Mouse (Mus musculus) brown adipose tissue, adult 24 weeks (tissue): ENCODE measurements around the gene Bicral. TPM values are rescaled to one million over a fixed set of nuclear protein-coding genes. Genes with fewer than 3 reads are reported as not detected.
"Not testable (repeated sequence)": the region's sequence is repeated elsewhere in the genome, so short reads cannot be mapped to it uniquely, and the experiment has no call there.

Source experiments
- H3K27ac ChIP-seq: fragments of 200-500 bp; replicated peaks from 2 replicates; pipeline ENCODE4 v1.5.1; 2012; ENCODE audit warnings: low read depth, mild to moderate bottlenecking, low read length
- H3K4me1 ChIP-seq: fragments of 200-500 bp; 2 replicates; pipeline ENCODE4 v1.6.1; 2012; ENCODE audit warnings: low read length, mixed read lengths; ENCODE audit not compliant: control insufficient read depth, insufficient read depth, insufficient read length
- H3K4me3 ChIP-seq: fragments of 200-500 bp; 2 replicates; pipeline ENCODE4 v1.5.1; 2012; ENCODE audit warnings: low read depth, mild to moderate bottlenecking, low read length, moderate library complexity; ENCODE audit not compliant: insufficient read depth
- polyA plus RNA-seq: library from polyadenylated mRNA; stranded (reverse); fragments of >200 nt; gene quantifications from 2 replicates; pipeline ENCODE4 v1.2.4, GENCODE M21; 2012; ENCODE audit not compliant: missing spikeins, insufficient read depth, insufficient read length

The Bicral gene
- polyA plus RNA-seq, 1 experiment: 9.8 TPM

DNA sequence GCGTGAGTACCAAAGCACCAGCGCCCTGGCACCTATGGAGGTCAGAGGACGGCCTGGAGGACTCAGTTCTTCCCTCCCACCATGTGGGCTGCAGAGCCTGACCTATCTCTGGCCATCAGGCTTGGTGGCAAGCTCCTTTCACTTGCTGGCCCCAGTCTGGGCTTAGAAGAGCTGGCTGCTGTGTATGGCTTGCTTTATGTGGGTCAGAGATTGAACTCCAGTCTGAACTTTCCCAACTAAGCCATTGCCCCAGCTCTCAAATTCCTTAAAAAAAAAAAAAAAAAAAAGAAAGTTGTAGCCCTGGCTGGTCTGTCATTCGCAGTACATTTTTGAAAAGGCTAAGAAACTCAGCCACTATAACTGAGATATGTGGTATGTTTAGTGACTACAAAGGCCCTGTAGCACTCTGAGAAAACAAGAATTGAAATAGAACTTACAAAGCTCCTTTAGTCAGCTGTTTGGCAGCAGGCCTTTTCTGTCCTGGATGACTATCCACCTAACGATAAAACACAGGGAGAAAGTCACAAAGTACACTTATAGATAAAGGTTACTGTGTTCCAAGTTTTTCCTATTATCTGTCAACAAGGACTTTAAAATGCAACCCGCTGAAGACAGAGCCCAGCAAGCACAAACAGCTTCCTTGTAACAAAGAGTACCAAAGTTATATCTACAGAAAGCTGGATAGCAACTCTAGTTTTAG, 49.0 kb downstream of the Bicral start:
- Histone ChIP-seq H3K4me3 (no peak overlapping the region), H3K27ac (peak overlapping the region; percentile 72; the same call in 1 of the 2 replicates)

DNA sequence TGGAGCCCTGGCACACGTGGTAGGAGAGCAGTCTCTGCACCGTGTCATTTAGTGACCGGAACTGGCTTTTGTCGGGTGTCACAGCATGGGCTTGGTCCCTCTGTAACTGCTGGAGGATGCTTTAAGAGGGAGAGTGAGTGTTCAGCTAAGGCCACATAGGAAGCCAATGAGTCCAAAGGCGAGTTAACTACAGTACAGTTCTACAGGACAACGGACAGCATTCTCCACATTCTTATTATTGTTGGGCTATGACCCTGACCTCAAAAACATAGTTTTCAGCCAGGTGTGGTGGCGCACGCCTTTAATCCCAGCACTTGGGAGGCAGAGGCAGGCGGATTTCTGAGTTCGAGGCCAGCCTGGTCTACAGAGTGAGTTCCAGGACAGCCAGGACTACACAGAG, 49.9 kb downstream of the Bicral start:
- Histone ChIP-seq H3K4me3 (no peak overlapping the region), H3K4me1 (peaks cover 4% of the 10 kb centered on the region; the same call in 1 of the 2 replicates), H3K27ac (peak overlapping the region; percentile 69)

More for the DNA sequence above, 49.0 kb downstream of the Bicral start:
- H3K4me1 ChIP-seq: peaks cover 4% of the 10 kb centered on the region; the same call in 1 of the 2 replicates

DNA sequence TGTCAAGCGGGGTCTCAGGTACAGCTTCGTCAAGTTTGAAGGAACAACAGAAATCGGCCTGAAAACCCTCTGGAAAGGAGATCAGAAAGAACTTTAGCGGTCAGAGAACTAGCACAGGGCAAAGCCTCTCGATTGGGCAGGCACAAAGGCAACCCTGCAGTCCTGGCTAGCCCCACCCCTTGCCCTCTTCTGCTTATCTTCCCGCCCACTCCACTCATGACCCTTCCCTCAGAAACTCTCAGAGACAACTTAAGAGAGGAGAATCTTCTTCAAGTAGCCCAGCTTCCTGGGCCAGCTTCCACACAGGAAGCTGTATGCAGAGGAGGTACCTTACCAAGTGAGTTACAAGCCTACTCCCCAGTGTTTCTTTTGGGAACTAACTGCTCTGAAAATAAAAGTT, 56.5 kb downstream of the Bicral start:
- H3K4me1 ChIP-seq: peaks cover 7% of the 10 kb centered on the region; the same call in 1 of the 2 replicates
- H3K27ac ChIP-seq: peak overlapping the region; percentile 18; the same call in 1 of the 2 replicates

DNA sequence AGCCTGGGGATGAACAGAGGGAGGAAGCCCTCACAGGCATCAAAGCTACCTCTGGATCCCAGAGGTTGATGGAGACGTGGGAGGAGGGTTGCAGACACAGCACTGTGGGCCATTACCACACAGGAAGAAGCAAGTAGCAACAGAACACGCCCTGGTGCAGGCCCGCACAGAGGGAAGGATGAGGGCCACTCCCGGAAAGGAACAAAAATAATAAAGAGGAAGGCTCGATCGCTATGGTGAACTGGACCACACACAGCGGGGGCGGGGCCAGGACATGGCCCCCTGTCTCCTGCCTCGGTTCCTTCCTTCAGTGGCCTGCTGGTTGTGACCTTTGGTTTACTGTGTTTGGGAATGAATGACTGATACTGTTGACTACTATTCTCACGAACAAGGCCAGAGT, 58.6 kb downstream of the Bicral start:
- H3K27ac ChIP-seq: no peak overlapping the region
- H3K4me3 ChIP-seq: no peak overlapping the region
- peaks cover 12% of the 10 kb centered on the region; the same call in 1 of the 2 replicates for H3K4me1 ChIP-seq

More for the DNA sequence above, 56.5 kb downstream of the Bicral start:
- no peak overlapping the region for H3K4me3 ChIP-seq

DNA sequence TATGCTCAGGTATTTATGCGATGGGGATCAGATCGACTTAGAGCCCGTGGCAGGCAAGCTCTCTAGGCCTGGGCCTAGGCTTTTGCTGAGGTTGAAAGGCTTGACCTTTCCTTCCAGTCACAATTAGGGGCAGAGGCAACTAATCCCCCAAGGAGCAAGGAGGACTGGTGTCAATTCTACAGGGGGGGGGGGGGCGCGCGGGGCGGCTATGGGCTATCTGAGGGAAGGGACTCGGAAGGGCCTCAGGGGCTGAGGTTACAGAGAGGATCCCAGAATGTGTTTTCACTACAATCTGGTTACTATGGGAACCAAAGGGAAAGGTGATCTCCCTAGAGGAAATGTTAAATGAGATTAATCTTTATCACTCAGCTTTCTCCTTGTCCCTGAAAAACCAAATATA, 60.9 kb downstream of the Bicral start:
- Histone ChIP-seq H3K4me3 (no peak overlapping the region), H3K27ac (peak overlapping the region; percentile 89)

DNA sequence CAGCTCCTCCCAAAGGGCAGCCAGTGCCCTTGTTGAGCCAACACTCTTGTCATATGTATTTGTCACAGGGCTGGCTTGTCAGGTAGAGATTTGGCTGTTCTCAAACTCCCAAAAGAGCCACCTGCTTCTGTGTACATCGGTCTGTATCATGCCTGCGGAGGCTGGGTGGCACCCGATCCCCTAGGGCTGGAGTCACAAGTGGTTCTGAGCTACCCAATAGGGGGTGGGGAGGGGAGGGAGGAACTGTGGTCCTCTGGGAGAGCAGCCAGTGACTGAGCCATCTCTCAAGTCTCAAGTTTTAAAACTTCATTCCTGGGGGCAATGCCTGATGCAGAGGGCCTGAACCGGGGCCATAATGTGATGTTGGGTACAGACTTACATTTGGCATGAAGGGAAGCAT, 61.5 kb downstream of the Bicral start:
- Histone ChIP-seq H3K27ac (peak overlapping the region; percentile 77; the same call in 1 of the 2 replicates), H3K4me1 (peaks cover 12% of the 10 kb centered on the region; the same call in 1 of the 2 replicates), H3K4me3 (no peak overlapping the region)

More for the DNA sequence above, 60.9 kb downstream of the Bicral start:
- H3K4me1 ChIP-seq: peaks cover 12% of the 10 kb centered on the region; the same call in 1 of the 2 replicates

DNA sequence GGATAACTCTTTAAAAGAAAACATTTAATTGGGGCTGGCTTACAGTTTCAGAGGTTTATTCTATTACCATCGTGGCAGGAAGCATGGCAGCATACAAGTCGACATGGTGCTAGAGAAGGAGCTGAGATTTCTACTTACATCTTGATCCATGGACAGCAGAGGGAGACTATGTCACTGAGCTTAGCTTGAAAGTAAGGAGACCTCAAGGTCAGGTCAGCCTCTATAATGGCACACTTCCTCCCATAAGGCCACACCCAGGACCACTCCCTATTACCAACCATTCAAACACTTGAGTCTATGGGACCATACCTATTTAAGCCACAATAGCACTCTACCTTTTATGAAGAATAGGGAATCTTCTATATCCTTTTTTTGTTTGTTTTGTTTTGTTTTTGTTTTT, 65.3 kb downstream of the Bicral start:
- H3K27ac ChIP-seq: no peak overlapping the region
- H3K4me1 ChIP-seq: peaks cover 17% of the 10 kb centered on the region
- no peak overlapping the region for H3K4me3 ChIP-seq

DNA sequence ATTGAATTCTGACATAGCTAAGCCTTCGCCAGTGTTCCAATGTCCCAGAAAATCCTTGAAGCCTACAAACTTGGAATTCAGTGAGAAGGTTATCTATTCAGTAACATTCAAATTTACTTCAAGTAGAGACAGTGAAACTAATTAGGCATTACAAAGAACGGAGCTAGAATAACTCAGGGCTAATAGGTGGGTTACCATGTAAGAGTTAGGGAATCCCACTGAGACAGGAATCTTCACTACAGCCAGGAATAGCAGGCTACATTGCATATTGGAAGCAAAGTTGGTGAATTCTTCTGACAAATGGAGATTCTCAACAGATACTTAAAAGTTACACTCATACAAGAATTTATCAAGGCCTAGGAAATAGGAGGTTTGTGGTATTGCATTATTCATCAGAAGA, 70.3 kb downstream of the Bicral start:
- not testable (repeated sequence) for H3K27ac ChIP-seq, H3K4me3 ChIP-seq, H3K4me1 ChIP-seq

DNA sequence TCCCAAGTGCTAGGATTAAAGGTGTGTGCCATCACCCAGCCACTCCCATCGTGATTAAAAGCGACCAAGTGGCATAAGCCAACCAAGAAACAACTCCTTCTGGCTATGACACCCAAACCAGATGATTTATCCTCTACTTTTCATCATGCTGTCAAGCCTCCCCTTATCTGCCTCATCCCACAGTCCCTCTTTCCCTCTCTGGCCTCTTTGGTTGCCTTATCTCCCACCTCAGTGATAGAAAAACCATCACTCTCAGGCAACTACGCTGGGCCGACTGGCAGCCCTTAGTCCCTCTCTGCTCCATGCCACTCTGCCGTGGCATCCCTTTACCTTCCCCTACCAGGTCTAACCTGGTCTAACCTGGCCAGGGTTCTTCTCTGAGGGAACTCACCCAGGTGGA, 71.3 kb downstream of the Bicral start:
- H3K27ac ChIP-seq: no peak overlapping the region
- H3K4me3 ChIP-seq: no peak overlapping the region
- H3K4me1 ChIP-seq: peaks cover 5% of the 10 kb centered on the region

DNA sequence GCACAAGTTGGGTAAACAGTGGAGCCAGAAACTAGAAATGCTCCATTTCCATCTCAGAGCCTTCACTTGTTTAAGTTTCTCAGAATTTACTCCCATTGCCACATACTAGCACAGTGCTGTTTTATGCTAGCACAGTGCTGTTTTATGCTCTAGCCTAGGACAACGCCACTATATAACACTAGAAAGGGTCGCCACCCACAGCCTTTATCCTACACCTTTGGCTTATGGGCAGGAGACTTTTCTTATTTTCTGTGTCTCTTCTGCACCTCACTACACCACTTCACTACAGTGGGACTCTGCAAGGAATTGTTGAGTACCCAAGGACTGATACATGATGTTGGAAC, 75.1 kb downstream of the Bicral start:
- Histone ChIP-seq H3K4me3 (0 out of 2 replicates have a peak overlapping the region, but pooled peaks have one; percentile 4), H3K27ac (0 out of 2 replicates have a peak overlapping the region, but pooled peaks have one; percentile 0), H3K4me1 (no peaks in the 10 kb centered on the region; the same call in 1 of the 2 replicates)

DNA sequence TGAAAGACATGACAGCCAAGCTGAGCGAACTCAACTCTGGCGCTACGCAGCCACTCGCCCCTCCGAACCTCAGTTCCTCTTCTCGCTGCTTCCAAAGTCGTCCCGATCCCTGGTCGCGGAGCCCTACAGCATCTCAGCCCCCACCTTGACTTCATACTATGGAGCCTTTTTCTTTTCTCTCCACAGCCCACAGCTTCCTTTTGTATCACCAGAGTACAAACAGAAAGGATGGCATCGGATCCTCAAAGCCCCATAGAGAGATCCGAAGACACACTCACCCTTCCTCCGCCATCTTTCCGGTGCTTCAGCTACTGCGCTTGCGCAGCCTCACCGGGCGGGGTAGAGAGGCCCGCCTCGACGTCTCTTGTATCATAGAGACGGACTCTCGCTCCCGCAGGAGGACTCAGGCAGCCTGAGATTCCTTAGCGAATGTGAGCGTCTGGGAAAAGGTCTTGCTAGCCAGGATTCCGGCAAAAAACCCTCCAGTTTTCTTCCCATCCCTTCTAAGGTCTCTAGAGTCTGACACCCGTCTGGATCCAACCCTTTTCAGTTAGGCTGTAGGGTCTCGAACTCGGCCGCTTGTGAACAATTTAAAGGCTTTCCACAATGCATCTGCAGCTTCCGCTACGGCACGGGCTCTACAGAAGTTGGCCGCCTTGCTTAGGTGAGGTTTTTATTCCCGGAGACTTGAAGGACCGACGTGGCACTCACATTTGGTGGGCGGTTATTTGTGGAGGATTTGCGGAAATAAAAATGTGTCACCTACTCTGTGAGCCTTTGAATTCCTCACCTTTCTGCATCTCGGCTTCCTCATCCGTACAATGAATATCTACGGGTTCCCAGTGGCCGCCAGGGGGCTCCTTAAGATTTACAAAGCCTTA, 75.7 kb downstream of the Bicral start, which contains the start of gene Rpl7l1:
Rpl7l1 (minus strand) TSS at position 332 of the 881 bp plus-strand sequence.
- Histone ChIP-seq H3K27ac (peak within 1 kb of the TSS; percentile 66), H3K4me3 (peak within 1 kb of the TSS; percentile 66), H3K4me1 (no peaks in the 10 kb centered on the region; the same call in 1 of the 2 replicates)

DNA sequence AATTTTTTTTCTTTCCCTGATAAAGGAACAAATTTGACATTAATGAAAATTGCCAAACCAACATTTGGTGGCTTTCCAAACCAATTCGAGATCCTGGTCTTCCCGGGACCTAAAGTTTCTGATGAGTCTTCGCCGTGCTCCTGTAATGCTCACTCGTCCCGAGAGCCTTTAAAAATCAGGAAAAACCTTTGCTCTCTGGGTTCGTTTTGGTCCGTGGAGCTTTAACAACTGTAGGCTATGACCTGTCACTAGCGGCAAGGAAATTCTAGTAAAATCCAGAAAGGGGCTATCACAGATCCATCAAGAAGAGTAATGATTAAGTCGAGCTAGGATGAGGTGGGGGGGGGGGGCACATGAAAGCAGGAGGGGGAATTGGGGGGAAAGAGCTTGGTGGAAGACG, 76.4 kb downstream of the Bicral start:
- peak overlapping the region; percentile 66 for H3K27ac ChIP-seq
- H3K4me1 ChIP-seq: no peaks in the 10 kb centered on the region; the same call in 1 of the 2 replicates

DNA sequence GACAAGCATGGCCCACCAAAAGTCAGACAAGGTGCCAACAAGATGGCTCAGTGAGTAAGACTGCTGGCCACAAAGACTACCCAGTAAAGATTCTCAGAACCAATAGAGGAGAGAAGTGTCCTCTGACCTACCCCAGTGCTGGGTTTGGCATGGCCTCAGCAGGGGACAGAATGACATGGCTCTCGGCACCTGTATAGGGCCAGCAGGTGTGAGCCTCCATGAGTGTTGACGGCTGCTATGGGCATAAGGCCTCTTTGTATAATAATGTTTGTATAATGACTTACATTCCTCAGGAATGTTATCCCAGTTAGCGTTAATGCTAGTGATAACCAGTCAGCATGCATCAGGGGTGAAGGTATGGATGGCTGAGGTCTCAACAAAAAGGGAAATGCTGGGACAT, 82.2 kb downstream of the Bicral start:
- Histone ChIP-seq H3K4me1 (peaks cover 4% of the 10 kb centered on the region; the same call in 1 of the 2 replicates), H3K4me3 (no peak overlapping the region)

More for the DNA sequence above, 76.4 kb downstream of the Bicral start:
- peak overlapping the region; percentile 65 for H3K4me3 ChIP-seq

DNA sequence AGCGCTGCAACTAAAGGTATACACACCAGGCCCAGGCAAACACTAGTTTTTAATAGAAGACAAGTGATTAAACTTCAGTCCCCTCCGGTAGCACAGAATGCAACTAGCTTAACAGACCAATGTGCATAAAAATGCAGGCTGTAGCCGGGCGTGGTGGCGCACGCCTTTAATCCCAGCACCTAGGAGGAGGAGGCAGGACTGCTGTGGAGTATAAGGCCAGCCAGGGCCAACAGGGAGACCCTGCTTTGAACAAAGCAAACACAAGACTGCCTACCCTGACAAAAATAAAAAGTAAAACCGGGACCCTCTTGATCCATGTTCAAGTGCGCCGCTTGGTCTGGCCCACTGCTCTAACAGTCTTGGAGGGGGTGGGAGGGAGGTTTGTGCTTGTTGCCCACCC, 83.2 kb downstream of the Bicral start:
- Histone ChIP-seq H3K27ac (no peak overlapping the region), H3K4me3 (no peak overlapping the region), H3K4me1 (peaks cover 4% of the 10 kb centered on the region; the same call in 1 of the 2 replicates)

More for the DNA sequence above, 82.2 kb downstream of the Bicral start:
- H3K27ac ChIP-seq: no peak overlapping the region

DNA sequence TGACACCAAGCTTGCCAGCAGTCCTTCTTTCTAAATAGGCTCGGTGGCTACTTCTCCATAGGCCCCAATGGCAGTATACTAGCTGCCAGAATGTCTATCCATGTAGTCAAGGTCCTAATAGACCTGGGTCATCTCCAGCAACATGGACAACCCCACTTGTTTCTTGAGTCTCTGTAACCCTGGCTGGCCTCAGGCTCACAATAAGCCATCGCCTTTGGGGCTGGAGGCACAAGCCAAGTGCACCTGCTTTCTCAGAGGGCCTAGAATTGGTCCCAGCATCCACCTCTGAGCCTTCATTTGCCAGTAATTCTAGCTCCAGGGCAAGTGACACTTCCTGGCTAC, 84.2 kb downstream of the Bicral start:
- no peak overlapping the region for H3K27ac ChIP-seq

More for the DNA sequence above, 84.2 kb downstream of the Bicral start:
- peaks cover 4% of the 10 kb centered on the region; the same call in 1 of the 2 replicates for H3K4me1 ChIP-seq
- H3K4me3 ChIP-seq: no peak overlapping the region
